Mouse (Mus musculus) CD4-positive, CD25-positive, alpha-beta regulatory T cell, adult 4 months (primary cell): Measurements from ENCODE around the gene Trmt44. TPM values are rescaled to one million over a fixed set of nuclear protein-coding genes. Genes with fewer than 3 reads are reported as not detected.

Source experiments
- ATAC-seq: one replicate; pipeline ENCODE4 v1.8.0; 2017
- polyA plus RNA-seq, 2 experiments: library from polyadenylated mRNA; unstranded; fragments of 100-300 nt; shearing (Covaris generic); gene quantifications; one replicate each; pipeline ENCODE4 v1.2.1; 2017

Trmt44 gene
- polyA plus RNA-seq, 2 experiments from 2014 or later: 2.5 to 2.9 TPM

- ATAC-seq: no peak
Measured at GRCm38 (mm10) chr5:35540555-35540954, 34.3 kb downstream of the Trmt44 start.

- no peak for ATAC-seq
Measured at GRCm38 (mm10) chr5:35539576-35539975, 35.3 kb downstream of the Trmt44 start.

GRCm38 (mm10) chr5:35538022-35538421 lies 36.8 kb downstream of the Trmt44 start:
- no peak for ATAC-seq

- no peak for ATAC-seq
Measured at GRCm38 (mm10) chr5:35537474-35537873, 37.4 kb downstream of the Trmt44 start.

GRCm38 (mm10) chr5:35536271-35536670 lies 38.6 kb downstream of the Trmt44 start:
- ATAC-seq: no peak

- no peak for ATAC-seq
Measured at GRCm38 (mm10) chr5:35531586-35531985, 43.3 kb downstream of the Trmt44 start.

GRCm38 (mm10) chr5:35530442-35530841 lies 44.4 kb downstream of the Trmt44 start:
- ATAC-seq: no peak

- ATAC-seq: no peak
Measured at GRCm38 (mm10) chr5:35525469-35526123, 49.3 kb downstream of the Trmt44 start, which contains the start of gene Cpz. TSS of gene Cpz (minus strand) at chr5:35525698.

GRCm38 (mm10) chr5:35524381-35524780 lies 50.5 kb downstream of the Trmt44 start:
- ATAC-seq: no peak

- no peak for ATAC-seq
Measured at GRCm38 (mm10) chr5:35523735-35524134, 51.1 kb downstream of the Trmt44 start.

GRCm38 (mm10) chr5:35516781-35517180 lies 58.1 kb downstream of the Trmt44 start:
- no peak for ATAC-seq

- ATAC-seq: no peak
Measured at GRCm38 (mm10) chr5:35510589-35510988, 64.3 kb downstream of the Trmt44 start.

Other genes with a start within 250 kb of the Trmt44 start
- gene Hmx1, start 186.0 kb downstream of the Trmt44 start, polyA plus RNA-seq: not detected
- gene Cpz, start 49.4 kb downstream of the Trmt44 start, polyA plus RNA-seq: under 1 TPM in 1 of 2 experiments, not detected in 1; 0.13 TPM
- gene Acox3, start 8.0 kb upstream of the Trmt44 start, polyA plus RNA-seq: 10 to 100 TPM; 19.1 to 42.0 TPM
- gene Htra3, start 104.7 kb upstream of the Trmt44 start, polyA plus RNA-seq: not detected
- 1 to 10 TPM; 2.6 to 4.4 TPM for gene Sh3tc1, start 164.9 kb upstream of the Trmt44 start, polyA plus RNA-seq
- gene Ablim2, start 182.8 kb upstream of the Trmt44 start, polyA plus RNA-seq: 1 to 10 TPM; 2.8 to 3.4 TPM